Mouse (Mus musculus): ENCODE data around the gene Ip6k1.

Gene Ip6k1

DNA sequence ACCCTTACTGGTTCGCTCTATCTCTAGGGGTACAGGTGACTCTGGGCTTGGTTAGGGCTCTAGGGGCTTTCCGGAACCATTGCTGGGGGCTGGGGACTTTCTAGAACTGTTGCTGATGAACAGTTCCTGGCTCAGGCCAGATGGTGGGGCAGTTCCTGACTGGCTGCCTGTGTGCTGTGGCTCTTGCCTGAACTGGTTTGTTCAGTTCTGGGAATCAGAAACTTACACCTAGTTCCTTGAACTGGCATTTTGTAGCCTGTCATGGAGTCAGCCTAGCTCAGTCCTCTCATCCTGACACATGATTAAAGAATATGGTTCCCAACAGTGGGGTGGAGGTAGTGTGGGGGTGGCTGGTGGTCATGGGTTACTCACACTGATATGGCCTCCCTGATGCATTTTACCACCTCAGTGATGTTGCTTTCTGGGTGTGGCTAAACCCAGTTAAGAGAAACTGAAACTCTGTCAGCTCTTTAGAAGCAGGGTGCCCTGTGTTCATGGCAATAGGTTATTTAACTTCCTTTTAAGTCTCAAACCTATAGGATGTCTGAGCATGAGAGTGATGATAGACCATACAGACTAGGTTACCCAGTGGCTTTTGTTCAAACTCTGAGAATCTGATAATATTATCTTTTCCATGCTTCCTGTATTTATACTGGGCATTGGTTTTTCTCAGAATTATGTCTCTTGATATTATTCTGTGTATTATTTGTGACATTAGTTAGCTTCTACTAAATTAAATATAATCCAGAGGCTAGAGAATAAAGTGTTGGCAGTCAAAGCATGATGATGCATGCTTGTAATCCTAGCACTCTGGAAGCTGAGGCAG, 33.2 kb downstream of the Ip6k1 start:
- DNase-seq: peak; percentile 31

- no peak for DNase-seq
Observed at GRCm38 (mm10) chr9:108044751-108045492, 42.6 kb downstream of the Ip6k1 start.

GRCm38 (mm10) chr9:108046582-108046981, 44.3 kb downstream of the Ip6k1 start:
- DNase-seq: no peak

GRCm38 (mm10) chr9:108047601-108048565, 45.6 kb downstream of the Ip6k1 start:
- no peak for DNase-seq

GRCm38 (mm10) chr9:108048566-108048955, 46.3 kb downstream of the Ip6k1 start:
- no peak for DNase-seq

DNA sequence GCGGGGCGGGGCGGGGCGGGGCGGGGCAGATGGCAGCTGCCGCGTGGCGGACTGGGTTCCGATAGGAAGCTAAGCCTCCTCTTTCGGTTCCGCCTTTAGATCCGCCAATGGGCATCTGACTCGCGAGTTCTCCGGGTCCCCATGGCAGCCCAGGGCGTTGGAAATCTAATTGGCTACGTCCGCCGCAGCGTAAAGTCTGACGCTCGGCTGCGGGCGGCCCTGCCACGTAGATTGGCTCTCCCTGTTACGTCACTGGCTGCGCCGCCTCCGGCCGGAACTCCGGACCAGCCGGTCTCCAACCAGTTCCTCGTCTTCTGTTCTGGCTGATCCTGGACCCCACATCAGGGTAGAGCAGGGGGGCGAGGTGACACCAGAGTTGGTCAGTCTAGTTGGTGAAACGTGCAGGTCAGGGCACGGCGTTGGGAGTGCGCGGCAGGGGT, 46.7 kb downstream of the Ip6k1 start, which contains the start of gene Gmppb:
TSS of gene Gmppb (plus strand) at position 227 of the 440 bp plus-strand sequence.
- peak; percentile 98 for DNase-seq

DNA sequence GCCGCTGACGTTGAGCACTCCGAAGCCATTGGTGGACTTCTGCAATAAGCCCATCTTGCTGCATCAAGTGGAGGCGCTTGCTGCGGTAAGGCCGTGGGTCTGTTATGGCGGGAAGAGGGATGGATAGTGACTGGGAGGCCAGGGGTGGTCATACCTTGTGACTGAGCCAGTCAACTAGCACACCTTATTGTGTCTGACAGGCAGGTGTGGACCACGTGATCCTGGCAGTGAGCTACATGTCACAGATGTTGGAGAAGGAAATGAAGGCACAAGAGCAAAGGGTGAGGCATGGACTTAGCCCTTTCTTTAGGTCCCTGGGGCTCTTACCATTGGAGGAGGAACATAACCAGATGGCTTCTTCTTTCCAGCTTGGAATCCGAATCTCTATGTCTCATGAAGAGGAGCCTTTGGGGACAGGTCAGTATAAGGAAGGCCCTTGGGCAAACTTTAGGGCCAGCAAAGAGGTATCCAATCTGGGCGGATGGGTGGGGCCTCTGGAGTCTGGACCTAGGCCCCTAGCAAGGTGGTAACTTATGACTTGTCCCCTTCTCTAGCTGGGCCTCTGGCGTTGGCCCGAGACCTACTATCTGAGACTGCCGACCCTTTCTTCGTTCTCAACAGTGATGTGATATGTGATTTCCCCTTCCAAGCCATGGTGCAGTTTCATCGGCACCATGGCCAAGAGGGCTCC, 47.4 kb downstream of the Ip6k1 start:
- no peak for DNase-seq

DNA sequence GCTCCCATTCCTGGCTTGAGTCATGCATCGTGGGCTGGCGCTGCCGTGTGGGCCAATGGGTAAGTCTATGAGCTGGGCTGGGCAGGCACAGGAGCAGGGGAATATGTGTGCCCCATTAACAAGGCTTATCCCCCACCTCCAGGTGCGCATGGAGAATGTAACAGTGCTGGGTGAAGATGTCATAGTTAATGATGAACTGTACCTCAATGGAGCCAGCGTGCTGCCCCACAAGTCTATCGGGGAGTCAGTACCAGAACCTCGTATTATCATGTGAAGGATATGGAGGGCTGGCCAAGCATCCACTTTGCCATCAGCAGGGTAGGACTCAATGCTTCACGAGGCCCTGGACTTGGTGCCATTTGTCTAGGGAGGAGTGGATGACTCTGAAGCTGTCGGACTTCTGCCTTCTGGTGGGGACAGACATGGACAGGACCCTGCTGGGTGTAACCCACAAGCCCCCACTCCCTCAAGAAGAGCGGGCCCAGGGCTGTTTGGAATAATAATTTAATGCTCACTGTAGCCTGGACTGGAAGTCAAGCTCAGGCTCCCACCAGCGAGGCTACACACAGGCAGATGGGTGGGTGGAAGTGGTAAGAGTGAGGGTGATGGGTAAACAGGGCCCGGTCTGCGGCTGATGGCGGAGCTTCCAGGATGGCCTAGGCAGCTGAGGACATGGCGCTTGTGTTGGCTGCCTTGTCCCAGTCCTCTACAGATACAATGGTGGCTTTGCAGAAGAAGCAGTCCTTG, 49.1 kb downstream of the Ip6k1 start:
- DNase-seq: no peak

- DNase-seq: no peak
Observed at GRCm38 (mm10) chr9:108051931-108052220, 49.6 kb downstream of the Ip6k1 start.

GRCm38 (mm10) chr9:108052411-108052810, 50.1 kb downstream of the Ip6k1 start:
- DNase-seq: no peak

DNA sequence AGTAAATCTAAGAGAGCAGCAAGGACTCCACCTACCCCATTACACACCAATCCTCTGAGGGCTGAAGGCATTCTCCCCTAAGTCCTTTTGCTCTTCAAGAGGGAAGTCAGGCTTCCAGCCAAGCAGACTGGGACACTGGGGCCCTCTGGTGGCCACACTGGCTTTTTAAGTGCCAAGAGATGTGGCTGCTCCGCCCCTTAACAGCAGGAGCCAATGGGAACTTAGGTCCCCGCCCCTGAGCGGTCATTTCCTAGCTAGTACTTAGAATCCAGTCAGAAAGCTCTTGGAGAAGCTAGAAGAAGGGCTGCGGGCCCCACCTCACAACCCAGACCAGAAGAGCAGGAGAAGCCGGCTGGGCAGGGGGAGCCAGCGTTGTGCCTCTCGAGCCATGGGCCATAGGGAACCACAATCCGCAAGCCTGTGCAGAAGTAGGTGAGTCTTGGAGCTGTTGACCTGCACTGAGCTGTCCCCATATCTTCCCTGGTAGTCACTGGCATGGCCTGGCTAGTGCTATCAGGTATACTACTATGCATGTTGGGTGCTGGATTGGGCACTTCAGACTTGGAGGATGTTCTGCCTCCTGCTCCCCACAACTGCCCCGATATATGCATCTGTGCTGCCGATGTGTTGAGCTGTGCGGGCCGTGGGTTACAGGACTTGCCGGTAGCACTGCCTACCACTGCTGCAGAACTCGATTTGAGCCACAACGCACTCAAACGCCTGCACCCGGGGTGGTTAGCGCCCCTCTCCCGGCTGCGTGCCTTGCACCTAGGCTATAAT, 50.8 kb downstream of the Ip6k1 start, which contains the start of gene Amigo3:
TSS of gene Amigo3 (plus strand) at position 275 of the 780 bp plus-strand sequence.
- DNase-seq: peak; percentile 99

- no peak for DNase-seq
Observed at GRCm38 (mm10) chr9:108053665-108054225, 51.4 kb downstream of the Ip6k1 start.

DNA sequence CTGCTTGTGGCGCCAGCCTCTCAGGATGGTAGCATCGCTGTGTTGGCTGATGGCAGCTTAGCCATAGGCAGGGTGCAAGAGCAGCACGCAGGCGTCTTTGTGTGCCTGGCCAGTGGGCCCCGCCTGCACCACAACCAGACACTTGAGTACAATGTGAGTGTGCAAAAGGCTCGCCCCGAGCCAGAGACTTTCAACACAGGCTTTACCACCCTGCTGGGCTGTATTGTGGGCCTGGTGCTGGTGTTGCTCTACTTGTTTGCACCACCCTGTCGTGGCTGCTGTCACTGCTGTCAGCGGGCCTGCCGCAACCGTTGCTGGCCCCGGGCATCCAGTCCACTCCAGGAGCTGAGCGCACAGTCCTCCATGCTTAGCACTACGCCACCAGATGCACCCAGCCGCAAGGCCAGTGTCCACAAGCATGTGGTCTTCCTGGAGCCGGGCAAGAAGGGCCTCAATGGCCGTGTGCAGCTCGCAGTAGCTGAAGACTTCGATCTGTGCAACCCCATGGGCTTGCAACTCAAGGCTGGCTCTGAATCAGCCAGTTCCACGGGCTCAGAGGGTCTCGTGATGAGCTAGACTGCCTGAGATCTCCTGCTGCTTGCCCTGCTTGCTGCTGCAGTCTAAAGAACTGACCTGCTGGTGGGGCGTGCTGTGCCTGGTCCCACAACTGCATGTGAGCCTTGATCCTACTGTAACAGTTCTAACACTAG, 52.2 kb downstream of the Ip6k1 start:
- no peak for DNase-seq

- no peak for DNase-seq
Observed at GRCm38 (mm10) chr9:108055061-108055460, 52.8 kb downstream of the Ip6k1 start.

- DNase-seq: no peak
Observed at GRCm38 (mm10) chr9:108055661-108056237, 53.4 kb downstream of the Ip6k1 start.

- no peak for DNase-seq
Observed at GRCm38 (mm10) chr9:108056361-108057261, 54.3 kb downstream of the Ip6k1 start.

GRCm38 (mm10) chr9:108057262-108057562, 54.9 kb downstream of the Ip6k1 start:
- no peak for DNase-seq

- DNase-seq: no peak
Observed at GRCm38 (mm10) chr9:108058291-108058690, 56.0 kb downstream of the Ip6k1 start.

All from lung, postnatal 36 days (tissue).